Mouse (Mus musculus): ENCODE measurements around the gene Gm26992.
"Not testable (repeated sequence)": the region's sequence is repeated elsewhere in the genome, so short reads cannot be mapped to it uniquely, and the experiment has no call there.

Gene Gm26992

GRCm38 (mm10) chrX:103421710-103422109 is at the start of gene Gm26992:
TSS of gene Gm26992 (plus strand) at chrX:103422010.
- no peak for DNase-seq (ENCODE audit: low read depth, low spot score)

- DNase-seq (ENCODE audit: low read depth, low spot score): peak; percentile 7
These were observed 47.6 kb upstream of the Gm26992 start for GRCm38 (mm10) chrX:103374250-103374649.

GRCm38 (mm10) chrX:103384528-103384927 is 37.3 kb upstream of the Gm26992 start:
- DNase-seq (ENCODE audit: low read depth, low spot score): no peak

GRCm38 (mm10) chrX:103388131-103388530 is 33.7 kb upstream of the Gm26992 start:
- no peak for DNase-seq (ENCODE audit: low read depth, low spot score)

- no peak for DNase-seq (ENCODE audit: low read depth, low spot score)
These were observed 28.0 kb upstream of the Gm26992 start for GRCm38 (mm10) chrX:103393841-103394240.

- no peak for DNase-seq (ENCODE audit: low read depth, low spot score)
These were observed 16.8 kb upstream of the Gm26992 start for GRCm38 (mm10) chrX:103405021-103405420.

GRCm38 (mm10) chrX:103414167-103414566 is 7.6 kb upstream of the Gm26992 start, which contains the start of gene Tsx:
TSS of gene Tsx (plus strand) at chrX:103414467.
- DNase-seq (ENCODE audit: low read depth, low spot score): no peak

GRCm38 (mm10) chrX:103427677-103428076 is 5.9 kb downstream of the Gm26992 start:
- DNase-seq (ENCODE audit: low read depth, low spot score): no peak

GRCm38 (mm10) chrX:103432293-103432692 is 10.5 kb downstream of the Gm26992 start:
- no peak for DNase-seq (ENCODE audit: low read depth, low spot score)

GRCm38 (mm10) chrX:103438023-103438422 is 16.2 kb downstream of the Gm26992 start:
- no peak for DNase-seq (ENCODE audit: low read depth, low spot score)

GRCm38 (mm10) chrX:103440803-103441202 is 19.0 kb downstream of the Gm26992 start:
- peak; percentile 16 for DNase-seq (ENCODE audit: low read depth, low spot score)

GRCm38 (mm10) chrX:103443755-103444154 is 21.9 kb downstream of the Gm26992 start:
- peak; percentile 0 for DNase-seq (ENCODE audit: low read depth, low spot score)

- no peak for DNase-seq (ENCODE audit: low read depth, low spot score)
These were observed 25.8 kb downstream of the Gm26992 start for GRCm38 (mm10) chrX:103447539-103448169.

GRCm38 (mm10) chrX:103448429-103448828 is 26.6 kb downstream of the Gm26992 start:
- DNase-seq (ENCODE audit: low read depth, low spot score): not testable (repeated sequence)

- not testable (repeated sequence) for DNase-seq (ENCODE audit: low read depth, low spot score)
These were observed 27.3 kb downstream of the Gm26992 start for GRCm38 (mm10) chrX:103448943-103449722.

GRCm38 (mm10) chrX:103452815-103453214 is 31.0 kb downstream of the Gm26992 start:
- no peak for DNase-seq (ENCODE audit: low read depth, low spot score)

GRCm38 (mm10) chrX:103460056-103460455 is 38.2 kb downstream of the Gm26992 start:
- no peak for DNase-seq (ENCODE audit: low read depth, low spot score)

- DNase-seq (ENCODE audit: low read depth, low spot score): no peak
These were observed 47.2 kb downstream of the Gm26992 start for GRCm38 (mm10) chrX:103468998-103469397.

- DNase-seq (ENCODE audit: low read depth, low spot score): no peak
These were observed 50.5 kb downstream of the Gm26992 start for GRCm38 (mm10) chrX:103472346-103472745.

- peak; percentile 22 for DNase-seq (ENCODE audit: low read depth, low spot score)
These were observed 55.7 kb downstream of the Gm26992 start for GRCm38 (mm10) chrX:103477507-103477906.

GRCm38 (mm10) chrX:103481243-103482096 is 59.7 kb downstream of the Gm26992 start:
- DNase-seq (ENCODE audit: low read depth, low spot score): no peak

- no peak for DNase-seq (ENCODE audit: low read depth, low spot score)
These were observed 60.3 kb downstream of the Gm26992 start for GRCm38 (mm10) chrX:103482097-103482451.
